Mouse (Mus musculus) urinary bladder, postnatal 36 days (tissue): ENCODE data around the gene Gm20662.
A peak's percentile ranks its signal among the peaks of the same experiment; 100 is the strongest.

ENCODE experiments used
- DNase-seq, 2 experiments: peaks; one replicate each; pipeline ENCODE4 v3.0.0; 2022; ENCODE audit warnings: low spot score in 2 of 2, mixed read lengths in 1 of 2

Gene Gm20662

DNA sequence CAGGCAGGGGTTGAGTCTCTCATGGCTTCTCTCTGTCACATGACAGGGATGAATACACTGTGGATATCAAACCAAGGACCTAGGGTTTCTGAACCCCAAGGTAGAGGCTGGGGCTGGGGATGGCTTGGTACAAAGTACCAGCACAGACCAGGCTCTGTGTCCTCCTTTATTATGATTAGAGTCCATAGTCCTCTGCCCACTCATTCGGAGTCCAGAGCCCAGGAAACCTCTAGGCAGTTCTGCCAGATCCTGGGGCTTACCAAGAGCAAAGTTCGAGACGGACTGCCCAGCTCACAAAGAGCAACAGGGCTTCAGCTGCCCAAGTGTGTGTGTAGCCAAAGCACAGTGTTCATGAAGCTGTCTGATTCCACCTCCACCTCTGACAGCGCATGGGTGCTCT, 89.1 kb downstream of the Gm20662 start:
- DNase-seq = no peak

DNA sequence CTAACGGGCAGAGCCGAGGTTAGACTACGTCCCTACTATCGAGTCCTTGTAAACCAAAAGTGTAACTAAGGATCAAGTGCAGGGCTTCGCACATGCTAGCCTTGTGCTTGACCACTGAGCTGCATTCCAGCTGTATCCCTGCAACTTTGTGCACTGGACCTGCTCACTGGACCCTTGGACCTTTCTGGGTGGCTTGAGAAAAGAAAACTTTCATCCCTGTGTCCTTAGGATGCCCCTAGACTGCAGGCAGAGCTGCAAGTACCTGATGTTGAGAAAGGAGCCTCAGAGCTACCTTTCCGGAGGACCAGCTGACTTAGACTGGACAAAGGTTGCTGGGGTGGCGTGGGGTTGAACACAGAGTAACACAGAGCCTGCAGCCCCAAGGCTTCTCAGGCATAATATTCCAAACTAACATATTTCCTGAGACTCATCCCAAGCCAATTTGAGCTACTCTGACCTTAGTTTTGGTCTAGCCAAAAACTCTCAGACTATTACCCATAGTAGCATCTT, 94.5 kb downstream of the Gm20662 start:
- no peak for DNase-seq

DNA sequence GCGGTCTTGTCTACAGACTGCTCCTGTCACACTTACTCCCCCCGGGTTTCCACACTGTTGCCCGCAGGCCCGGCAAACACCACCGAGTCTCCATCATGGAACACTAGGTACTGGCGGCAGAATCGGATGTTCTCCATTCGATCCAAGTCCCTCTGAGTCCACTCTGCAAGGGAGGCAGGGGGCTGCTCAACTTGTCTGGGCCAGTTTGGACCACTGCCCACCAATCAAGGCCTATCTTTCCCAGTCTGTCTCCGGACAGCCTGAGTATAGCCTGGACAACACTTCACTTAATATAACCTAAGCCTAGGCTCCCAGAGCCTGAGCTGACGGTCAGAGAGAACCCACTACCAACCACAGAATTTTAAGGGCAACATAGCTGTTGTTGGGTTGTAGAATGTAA, 97.4 kb downstream of the Gm20662 start:
- DNase-seq = no peak

- DNase-seq = peak; percentile 96
Measured at GRCm38 (mm10) chr9:108094184-108094941, 98.2 kb downstream of the Gm20662 start, which contains the start of gene Apeh. Apeh (minus strand) TSS chr9:108094606.
